Mouse (Mus musculus): Measurements from ENCODE around the gene Shld1.
A peak's percentile ranks its signal among the peaks of the same experiment; 100 is the strongest.

The Shld1 gene

GRCm38 (mm10) chr2:132686756-132687737 lies at the start of gene Shld1:
Gene Shld1 (plus strand): TSS chr2:132686931.
- peak; percentile 94 for DNase-seq (ENCODE audit: low spot score)

GRCm38 (mm10) chr2:132638306-132638705 lies 48.4 kb upstream of the Shld1 start:
- DNase-seq (ENCODE audit: low spot score): no peak

DNA sequence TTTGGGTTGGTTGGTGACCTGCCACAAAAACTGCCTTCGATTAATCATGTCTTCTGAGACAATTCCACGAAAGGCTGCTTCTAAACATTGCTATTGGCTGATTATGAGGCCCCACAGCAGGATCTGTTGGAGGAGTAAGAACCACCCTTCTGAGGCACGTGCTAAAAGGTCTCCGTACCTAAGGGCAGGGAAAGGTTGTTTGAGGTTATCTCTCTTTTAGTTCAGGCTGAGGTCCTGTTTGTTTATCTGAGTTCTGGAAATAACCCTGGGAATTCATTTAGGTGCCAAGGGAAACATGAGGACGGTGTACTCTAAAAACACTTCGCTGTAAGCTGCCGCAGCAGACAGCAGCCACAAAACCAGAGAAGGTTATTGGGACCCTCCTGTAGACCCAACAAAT lies 47.4 kb upstream of the Shld1 start:
- DNase-seq (ENCODE audit: low spot score): no peak

DNA sequence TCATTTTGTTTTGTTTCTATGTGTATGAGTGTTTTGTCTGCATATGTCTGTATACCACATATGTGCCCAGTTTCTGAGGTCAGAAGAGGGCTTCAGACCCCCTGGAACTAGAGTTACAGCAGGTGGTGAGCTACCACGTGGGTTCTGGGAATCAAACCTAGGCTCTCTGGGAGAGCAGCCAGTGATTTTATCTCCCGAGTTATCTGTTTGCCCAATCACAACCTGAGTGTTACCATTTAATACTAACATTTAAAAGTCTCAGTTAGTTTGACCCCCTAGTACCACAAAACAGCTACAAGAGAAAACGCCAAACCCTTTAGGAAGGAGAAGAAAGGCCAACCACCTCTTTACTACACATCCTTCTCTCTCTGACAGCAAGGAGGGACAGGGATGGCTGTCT lies 45.5 kb upstream of the Shld1 start:
- DNase-seq (ENCODE audit: low spot score): no peak

DNA sequence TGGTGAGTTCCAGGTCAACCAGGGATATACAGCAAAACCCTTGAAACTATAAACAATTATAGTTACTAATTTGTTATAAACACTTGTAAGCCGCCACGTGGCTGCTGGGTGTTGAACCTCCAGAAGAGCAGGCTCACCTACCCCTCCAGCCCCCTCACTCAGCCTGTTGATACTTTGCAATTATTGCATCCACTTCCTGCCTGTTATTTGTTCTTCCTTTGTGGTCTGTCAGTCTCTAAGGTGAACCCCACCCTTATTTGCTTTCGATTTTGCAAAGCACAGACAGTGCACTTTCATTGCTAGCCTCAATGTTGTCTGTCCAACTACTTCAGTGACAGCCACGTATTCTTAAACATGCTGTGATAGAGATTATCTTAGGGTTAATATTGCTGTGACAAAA lies 43.6 kb upstream of the Shld1 start:
- no peak for DNase-seq (ENCODE audit: low spot score)

- DNase-seq (ENCODE audit: low spot score): no peak
These were observed 39.6 kb upstream of the Shld1 start for GRCm38 (mm10) chr2:132646856-132647745.

DNA sequence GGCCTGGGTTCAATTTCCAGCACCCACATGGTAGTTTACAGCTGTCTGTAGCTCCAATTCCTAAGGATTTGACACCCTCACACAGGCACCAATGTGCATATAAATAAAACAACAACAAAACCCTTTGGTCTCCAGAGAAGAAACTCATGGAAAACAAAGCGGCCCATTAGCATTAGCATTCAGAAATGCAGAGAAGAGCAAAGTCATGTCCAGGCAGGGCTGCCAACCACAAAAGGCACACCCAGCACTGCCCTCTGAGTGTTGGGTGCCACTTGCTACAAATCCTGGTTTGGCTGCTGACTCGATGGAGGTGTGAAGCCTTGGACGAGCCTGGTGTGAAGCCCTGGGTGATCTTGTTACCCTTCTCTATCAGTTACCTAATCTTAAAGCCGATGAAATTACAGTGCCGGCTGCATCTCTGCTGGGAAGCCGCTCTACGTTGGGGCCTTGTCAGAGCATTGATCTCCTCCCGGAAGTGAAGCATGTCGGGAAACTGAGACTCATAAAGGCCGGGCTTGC lies 37.3 kb upstream of the Shld1 start:
- no peak for DNase-seq (ENCODE audit: low spot score)

- DNase-seq (ENCODE audit: low spot score): no peak
These were observed 36.2 kb upstream of the Shld1 start for GRCm38 (mm10) chr2:132650546-132650945.

DNA sequence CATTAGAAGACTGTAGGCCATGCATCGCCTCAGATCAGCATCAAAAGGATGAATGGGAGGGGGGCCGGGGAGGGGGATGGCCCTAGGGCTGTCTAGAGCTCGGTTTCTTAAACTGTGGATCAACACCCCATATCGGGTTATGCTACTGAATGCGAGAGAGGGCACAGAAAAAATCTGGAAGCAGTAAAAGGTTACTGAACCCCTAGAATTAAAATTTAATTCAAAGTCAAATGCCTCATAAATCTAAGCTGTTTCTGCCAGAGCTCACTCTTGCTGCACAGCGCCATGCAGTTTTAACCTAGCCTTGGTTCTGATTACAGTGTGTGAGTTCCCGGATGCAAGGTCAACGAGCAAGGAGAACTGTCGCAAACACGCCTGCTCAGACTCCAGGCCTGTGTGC lies 34.3 kb upstream of the Shld1 start:
- DNase-seq (ENCODE audit: low spot score): peak; percentile 21

GRCm38 (mm10) chr2:132654834-132655495 lies 31.8 kb upstream of the Shld1 start:
- DNase-seq (ENCODE audit: low spot score): no peak

DNA sequence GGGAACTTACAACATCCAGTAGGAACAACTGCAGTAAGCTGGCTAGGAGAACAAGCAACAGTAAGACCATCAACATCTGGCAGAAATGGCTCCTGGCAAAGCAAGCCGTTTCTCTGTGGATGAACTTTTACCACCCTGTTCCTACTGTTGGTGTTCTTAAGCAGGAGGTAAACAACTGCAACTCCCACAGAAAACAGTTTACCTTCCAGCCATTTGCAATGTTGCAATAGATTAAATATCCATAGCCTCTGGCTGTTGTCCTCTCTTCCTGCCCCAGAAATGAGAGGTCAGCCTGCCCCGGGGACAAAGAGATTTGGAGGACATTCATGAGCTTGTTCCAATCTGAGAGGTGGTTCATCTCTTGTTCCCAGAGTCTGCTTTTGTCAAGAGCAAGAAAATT lies 29.5 kb upstream of the Shld1 start:
- DNase-seq (ENCODE audit: low spot score): no peak

DNA sequence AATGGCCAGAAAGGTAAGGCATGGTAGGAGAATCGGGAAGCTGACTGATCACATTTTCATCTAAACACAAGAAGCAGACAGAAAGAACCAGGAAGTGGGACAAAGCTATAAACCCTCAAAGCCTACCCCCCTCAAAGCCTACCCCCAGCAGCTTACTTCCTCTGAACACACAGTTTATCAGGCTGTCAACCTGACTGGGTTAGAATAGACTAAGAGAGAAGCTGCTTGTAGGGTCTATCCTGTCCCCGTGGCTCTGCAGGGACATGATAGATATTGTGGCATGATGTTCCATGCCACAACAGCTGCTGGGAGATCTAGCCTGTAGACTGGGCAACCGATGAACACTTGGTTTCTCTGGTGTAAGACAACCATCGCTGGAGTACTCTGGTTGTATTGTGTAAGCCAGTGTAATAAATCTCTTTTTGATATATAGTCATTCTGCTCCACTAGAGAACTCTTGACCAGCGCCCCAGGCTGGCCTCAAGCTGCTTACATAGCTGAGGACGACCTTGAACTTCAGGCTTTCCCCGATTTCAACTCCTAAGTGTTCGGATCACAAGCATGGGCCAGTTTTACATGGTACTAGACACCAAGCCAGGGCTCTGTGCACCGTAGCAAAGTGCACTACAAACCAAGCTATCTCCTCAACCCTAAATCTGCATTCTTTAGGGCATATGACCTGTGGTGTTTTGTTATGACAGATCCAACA lies 28.2 kb upstream of the Shld1 start:
- DNase-seq (ENCODE audit: low spot score): no peak

GRCm38 (mm10) chr2:132669091-132669490 lies 17.6 kb upstream of the Shld1 start:
- DNase-seq (ENCODE audit: low spot score): no peak

- DNase-seq (ENCODE audit: low spot score): no peak
These were observed 16.4 kb upstream of the Shld1 start for GRCm38 (mm10) chr2:132670290-132670689.

DNA sequence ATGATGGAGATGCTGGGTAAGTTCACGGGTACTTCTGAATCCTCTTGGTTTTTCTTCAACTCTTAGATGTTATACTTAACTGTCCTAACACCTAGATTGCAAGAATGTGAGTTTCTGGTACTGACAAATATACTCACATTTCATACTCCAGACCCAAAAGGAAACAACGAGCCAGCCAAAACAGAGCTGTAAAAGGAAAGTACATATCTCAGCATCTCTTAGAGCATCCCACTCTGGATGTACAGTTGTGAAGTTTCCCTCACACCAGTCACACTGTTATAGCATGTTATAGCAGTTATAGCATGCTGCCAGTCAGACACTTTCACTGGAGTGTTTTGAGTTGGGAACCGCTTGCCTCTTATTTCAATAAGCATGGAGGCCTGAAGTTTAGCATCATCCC lies 14.6 kb upstream of the Shld1 start:
- DNase-seq (ENCODE audit: low spot score): no peak

- DNase-seq (ENCODE audit: low spot score): no peak
These were observed 10.6 kb upstream of the Shld1 start for GRCm38 (mm10) chr2:132676111-132676510.

GRCm38 (mm10) chr2:132685001-132685400 lies 1.7 kb upstream of the Shld1 start:
- DNase-seq (ENCODE audit: low spot score): no peak

GRCm38 (mm10) chr2:132688611-132689021 lies 1.9 kb downstream of the Shld1 start:
- DNase-seq (ENCODE audit: low spot score): no peak

- DNase-seq (ENCODE audit: low spot score): no peak
These were observed 2.4 kb downstream of the Shld1 start for GRCm38 (mm10) chr2:132689188-132689568.

DNA sequence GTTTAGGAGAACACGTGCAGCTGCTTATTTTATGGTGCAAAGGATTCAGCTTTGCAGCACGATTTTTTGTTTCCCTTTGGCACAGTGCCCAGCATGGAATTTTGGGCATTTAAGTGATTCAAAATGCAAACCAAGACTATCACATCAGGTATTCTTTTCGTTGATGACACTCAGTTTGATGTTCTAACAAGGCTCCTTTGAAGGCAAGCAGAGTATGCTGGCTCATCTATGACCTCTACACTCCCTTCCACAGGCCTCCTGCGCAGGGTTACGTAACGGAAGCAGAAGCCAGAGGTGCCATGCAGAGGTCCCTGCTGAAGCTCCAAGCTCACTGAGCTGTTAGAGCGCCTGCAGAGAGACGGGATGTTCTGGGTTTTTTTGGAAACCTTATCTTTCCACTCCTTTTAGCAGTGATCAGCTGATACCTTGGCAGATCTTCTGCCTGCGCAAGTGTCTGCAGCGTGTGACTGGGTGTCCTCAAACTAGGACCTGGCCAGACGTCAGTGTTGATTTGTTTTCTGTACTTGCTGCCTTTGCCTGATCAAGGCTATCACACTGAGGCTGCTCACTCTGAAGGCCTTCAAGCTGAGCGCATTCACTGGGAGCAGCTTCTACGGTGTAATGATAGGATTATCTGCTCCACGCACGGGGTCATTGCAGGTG lies 3.0 kb downstream of the Shld1 start:
- no peak for DNase-seq (ENCODE audit: low spot score)

GRCm38 (mm10) chr2:132691731-132692130 lies 5.0 kb downstream of the Shld1 start:
- DNase-seq (ENCODE audit: low spot score): no peak

All from retina, embryonic 14.5 days (tissue).